Mouse (Mus musculus): ENCODE results near the gene Omg. TPM values are rescaled to one million over a fixed set of nuclear protein-coding genes. Genes with fewer than 3 reads are reported as not detected.

Gene Omg
- 1 to 10 TPM; 8.1 to 9.7 TPM for total RNA-seq (2021)
- long read RNA-seq, experiment 1, transcript Omg-201 (2 exons, 2,228 nt), result major isoform, 6 of 6 reads
- long read RNA-seq, experiment 1, partial matches to known transcripts, result 0 of 6 reads
- long read RNA-seq, experiment 1, other reads (novel, unspliced or antisense), result 0 of 6 reads
- long read RNA-seq, experiment 2, transcript Omg-201 (2 exons, 2,228 nt), result major isoform, 5 of 6 reads
- long read RNA-seq, experiment 2, partial matches to known transcripts, result 0 of 6 reads
- long read RNA-seq, experiment 2, other reads (novel, unspliced or antisense), result 1 of 6 reads

DNA sequence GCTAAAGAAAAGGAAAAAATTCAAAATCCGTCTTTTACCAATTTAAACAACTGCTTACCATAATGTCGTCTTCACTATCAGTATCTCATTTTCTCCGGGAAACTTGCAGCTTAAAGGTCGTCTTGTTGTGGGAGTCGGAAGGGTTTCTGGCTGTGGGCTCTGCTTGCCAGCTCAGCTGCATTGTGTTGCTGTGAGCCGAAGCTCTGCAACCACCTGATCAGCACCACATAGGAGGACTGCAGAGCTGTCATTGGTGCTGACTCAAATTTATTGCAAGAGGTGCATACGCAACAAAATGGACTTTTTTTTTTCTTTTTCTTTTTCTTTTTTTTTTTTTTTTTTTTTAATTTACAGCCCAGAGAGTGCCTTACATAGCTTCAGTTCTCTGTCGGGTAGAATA is at the start of gene Omg:
Omg (minus strand) TSS at position 240 of the 400 bp plus-strand sequence.
- DNase-seq (ENCODE audit: low spot score in 2 of 2), result no peak

DNA sequence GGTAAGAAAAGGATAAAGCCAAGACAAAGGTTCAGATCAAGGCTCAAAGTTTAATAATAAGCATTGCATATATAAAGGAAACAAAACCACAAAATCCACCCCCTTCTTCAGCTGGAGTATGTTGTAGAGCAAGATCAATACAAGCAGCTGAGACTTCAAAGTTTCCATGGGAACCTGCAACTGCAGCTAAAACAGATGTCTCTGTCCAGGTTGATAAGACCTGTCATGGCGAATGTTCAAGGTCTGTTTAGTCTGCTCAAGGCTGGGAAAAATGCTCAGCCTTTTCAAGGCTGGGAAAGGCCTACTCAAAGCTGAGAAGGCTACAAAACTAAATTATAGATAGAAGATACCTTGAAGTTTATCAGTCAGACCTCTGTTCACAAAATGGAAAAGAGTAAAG is 48.7 kb upstream of the Omg start:
- DNase-seq (ENCODE audit: low spot score in 2 of 2), result no peak

DNA sequence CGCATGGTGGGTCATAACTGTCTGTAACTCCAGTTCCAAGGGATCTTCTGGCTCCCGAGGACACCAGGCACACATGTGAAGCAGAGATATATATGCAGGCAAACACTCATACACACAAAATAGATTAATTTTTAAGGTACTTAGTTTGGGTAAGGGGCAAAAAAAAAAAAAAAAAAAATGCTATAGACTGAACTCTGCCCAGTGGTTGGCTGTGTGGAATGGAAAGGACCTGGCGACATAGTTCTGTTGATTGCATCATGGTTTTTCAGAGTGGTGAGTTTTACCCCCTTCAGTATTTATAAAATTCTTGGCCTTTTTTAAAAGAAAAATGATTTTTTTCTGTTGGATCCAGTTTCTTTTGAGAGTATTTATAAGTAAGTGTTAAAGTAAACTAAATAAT is 32.4 kb upstream of the Omg start:
- DNase-seq (ENCODE audit: low spot score in 2 of 2), result no peak

DNA sequence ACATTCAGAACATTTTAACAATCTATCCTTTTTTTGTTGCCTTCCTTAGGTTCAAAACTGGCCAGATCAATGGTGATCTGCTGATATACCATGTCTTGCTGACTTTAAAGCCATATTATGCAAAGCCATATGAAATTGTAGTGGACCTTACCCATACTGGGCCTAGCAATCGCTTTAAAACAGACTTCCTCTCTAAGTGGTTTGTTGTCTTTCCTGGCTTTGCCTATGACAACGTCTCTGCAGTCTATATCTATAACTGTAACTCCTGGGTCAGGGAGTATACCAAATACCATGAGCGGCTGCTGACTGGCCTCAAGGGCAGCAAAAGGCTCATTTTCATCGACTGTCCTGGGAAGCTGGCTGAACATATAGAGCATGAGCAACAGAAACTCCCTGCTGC is 31.7 kb upstream of the Omg start:
- no peak for DNase-seq (ENCODE audit: low spot score in 2 of 2)

DNA sequence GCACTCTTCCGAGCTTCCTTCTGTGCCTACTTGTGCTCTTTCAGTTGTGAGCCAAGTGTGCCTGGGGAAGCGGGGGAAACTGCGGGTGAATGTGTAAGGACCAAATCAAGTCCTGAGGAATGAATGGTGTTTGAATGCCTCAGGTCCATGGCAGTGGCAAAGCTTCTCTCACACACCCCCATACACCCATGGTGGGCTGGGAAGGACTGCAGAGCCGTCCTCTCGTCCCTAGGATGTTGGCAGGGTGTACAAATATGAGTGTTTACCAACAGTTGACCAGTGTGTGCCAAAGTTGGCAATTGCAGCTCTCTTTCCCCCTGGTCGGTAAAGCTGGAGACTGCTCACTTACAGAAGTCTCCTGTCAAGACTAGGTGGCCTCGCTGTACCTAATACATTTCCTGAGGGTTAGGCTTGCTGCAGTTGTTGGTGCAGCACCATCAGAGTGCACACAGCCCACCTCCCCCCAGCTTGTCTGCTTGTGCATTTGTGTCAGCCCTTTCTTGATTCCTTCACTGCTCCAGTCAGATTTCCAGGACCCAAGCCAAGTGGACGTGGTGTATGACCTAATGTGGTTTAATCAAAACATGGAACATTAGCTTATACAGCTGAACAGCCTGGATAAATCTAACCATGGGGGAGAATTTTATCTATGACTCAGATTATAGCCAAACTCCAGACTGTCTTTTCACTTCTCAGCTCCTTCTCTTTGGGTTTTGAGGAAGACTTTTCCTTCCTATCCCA is 30.2 kb upstream of the Omg start:
- no peak for DNase-seq (ENCODE audit: low spot score in 2 of 2)

DNA sequence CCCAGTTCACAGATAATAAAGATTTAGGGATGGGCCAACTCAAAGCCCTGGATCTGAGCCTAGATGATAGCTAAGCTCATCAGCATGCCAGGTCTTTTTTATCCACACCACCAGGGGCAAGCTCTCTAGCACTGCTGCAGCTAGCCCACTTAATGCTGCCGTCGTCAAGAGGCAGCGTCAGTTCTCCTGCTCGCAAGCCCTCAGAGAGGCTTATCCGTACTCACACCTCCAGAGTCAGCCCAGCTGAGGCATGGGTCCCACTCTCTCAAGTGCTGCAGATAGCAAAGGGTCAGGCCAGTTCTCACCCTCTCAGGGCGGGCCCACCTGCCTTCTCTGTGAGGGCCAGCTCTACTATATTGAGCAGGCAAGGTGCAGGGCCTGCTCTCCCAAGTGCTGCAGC is 29.4 kb upstream of the Omg start:
- no peak for DNase-seq (ENCODE audit: low spot score in 2 of 2)

DNA sequence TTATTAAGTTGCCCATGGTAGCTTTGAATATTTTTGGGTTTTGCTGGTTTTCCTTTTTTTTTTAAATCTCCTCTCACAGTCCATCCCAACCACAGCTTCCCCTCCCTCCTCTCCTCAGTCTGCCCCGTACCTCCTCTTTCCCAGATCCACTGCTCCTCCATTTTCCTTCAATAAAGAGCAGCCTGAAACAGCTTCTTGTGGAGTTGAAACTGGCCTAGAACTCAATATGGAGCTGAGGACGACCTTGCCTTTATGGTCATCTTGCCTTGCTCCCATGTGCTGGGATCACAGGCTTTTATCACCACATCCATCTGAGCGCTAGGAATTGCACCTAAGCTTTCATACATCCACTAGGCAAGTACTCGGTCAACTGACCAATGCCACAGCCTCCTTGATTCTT is 27.6 kb upstream of the Omg start:
- DNase-seq (ENCODE audit: low spot score in 2 of 2), result no peak

DNA sequence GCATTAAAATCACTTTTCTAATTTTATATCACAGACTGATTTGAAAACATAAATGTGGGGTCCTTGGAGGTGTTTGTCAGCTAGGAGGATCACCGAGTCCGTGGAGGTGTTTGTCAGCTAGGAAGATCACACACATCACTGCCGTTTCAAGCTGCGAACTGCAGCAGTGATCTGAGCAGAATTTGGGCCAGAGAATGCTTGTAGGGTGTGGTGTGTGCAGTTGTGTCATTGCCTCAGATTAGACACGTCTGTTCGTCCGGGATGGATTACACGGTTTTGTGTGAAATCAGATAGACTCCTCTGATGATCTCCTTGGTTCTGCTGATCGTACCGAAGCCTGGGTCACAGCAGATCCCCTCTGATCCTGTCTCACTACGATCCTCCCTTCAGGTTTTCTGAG is 26.9 kb upstream of the Omg start:
- DNase-seq (ENCODE audit: low spot score in 2 of 2), result no peak

DNA sequence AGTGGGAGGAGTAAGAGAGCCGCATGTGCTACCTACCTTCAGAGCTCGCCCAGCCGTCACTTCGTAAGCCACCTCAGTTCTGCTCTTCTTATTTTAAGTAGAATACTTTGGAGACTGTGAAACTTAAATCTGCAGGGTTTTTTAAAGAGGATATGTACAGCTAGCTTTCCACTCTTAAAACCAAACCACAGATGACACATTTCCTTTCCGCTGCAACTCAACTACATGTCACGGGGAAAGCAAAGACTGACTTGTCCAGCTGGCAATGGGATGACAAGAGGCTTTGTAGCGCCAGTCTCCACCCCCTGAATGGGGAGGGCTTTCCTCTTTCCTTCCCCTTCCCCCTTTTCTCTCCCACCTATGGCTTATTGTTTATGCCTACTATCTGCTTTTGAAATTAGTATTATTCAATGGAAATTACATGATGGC is 26.5 kb upstream of the Omg start, which contains the start of the genes Evi2 and Evi2a:
Evi2 (minus strand) TSS at position 257 of the 429 bp plus-strand sequence.
Evi2a (minus strand) TSS at position 277 of the 429 bp plus-strand sequence.
- DNase-seq (ENCODE audit: low spot score in 2 of 2), result no peak

DNA sequence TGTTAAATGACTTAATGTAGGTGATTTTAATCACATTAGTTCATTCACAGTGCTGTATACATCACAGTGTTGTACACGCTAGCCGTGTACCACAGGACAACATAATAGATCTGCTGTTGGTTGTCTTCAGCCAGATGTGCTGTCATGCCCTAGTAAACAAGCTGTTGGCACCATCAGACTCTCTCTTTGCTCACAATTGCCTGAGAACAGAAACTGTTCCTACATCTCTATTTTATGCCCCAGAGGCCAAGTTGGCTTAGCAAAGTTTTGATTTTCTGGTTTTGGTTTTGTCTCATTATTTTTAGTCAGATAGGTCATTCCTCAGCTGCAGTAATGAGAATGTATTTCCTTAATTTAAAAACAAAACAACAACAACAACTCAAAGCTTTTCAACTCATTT is 25.9 kb upstream of the Omg start:
- DNase-seq (ENCODE audit: low spot score in 2 of 2), result no peak

DNA sequence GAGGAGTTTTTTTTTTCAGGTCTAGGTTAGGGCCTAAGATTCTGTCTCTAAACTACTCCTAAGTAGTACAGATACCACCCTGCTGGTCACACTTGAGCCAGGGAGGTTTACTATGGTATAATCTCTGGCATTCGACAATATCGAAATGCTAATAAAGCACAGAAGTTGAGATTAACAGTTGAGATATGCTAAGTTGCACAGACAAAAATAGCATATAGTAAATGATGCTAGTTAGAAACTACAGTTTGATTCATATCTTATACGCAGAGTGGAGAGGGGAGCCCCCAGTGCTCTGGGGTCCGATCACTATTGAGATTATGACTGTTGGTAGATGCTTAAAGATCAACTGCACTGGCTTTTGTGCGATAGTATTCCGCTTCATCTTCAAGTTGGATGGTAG is 25.3 kb upstream of the Omg start:
- DNase-seq (ENCODE audit: low spot score in 2 of 2), result no peak

DNA sequence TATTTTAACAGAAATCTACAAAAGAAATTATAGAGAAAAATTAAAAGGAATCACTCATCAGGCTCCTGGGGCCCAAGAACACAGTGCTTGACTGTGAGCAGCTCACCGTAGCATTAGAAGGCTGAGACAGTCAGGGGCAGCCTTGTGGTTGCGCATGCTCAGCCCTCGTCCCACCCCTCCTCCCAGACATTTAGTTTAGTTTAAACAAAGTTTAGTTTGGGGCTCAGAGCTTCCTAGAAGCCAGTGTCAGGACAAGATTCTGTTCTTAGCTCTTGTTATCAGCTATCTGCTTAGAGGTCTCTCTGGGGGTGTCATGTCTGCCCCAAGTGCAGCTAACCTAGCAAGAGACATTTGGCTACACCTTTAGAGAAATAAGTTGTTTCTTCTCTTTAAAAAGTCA is 24.7 kb upstream of the Omg start:
- no peak for DNase-seq (ENCODE audit: low spot score in 2 of 2)

DNA sequence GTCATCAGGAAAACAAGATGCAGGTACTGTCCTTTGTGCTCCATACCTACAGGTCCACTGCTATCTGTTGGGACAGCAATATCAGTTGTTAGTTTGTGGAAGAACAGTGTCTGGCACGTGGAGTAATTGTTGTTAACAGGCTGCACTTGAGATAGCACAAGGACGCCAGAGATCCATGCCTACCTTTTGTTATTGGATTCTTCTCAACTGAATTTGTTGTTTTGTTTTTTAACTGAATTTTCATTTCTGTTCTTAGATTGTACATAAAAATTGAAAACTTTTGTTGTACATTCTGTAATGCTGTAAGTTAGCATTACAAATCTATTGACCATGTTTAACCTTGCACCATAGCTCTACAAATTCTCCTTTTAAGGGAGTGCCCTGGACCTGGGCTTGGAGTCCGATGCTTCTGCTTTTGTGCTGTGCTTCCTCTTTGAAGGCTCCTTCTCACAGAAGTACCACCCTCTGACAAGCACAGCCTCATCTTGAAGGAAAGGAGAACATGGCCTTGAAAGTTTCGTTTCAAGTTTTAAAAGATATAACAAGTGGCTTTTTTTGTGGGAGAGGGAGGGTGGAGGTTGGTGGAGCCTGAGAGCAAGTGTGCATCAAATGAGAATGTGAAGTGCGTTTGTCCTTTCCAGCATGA is 24.0 kb upstream of the Omg start:
- no peak for DNase-seq (ENCODE audit: low spot score in 2 of 2)

DNA sequence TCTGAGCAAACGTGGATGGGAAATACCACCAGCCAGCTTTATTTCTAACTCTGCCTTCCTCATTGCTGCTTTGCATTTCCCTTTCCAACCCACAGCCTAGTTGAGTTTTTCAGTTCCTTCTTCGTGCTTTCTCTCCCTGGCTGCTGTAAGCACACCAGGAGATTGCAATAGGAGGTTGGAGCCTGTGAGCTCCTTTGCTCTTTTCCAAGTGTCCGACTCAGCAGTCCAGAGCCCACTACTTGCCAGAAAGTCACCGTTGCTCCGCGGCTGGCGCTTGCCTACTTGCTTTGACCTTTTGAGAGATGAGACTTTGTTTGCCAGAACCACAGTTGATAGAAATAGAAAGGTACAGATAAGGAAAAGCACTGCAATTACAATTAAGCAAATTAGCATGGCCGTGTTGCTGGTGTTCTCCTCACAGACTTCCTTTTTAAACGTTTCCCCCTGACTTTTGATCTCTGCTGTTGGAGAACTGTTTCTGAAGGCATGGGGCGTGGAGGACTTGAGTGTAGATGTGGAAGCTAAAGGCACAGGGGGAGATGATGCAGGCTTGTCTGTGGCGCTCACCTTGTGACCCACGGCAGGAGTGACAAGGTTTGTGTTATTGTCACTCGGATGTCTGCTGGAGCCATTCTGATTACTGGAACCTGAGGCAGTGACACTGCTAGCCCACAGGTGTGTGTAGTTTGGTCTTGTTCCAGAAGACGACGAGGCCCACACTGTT is 23.3 kb upstream of the Omg start:
- no peak for DNase-seq (ENCODE audit: low spot score in 2 of 2)

DNA sequence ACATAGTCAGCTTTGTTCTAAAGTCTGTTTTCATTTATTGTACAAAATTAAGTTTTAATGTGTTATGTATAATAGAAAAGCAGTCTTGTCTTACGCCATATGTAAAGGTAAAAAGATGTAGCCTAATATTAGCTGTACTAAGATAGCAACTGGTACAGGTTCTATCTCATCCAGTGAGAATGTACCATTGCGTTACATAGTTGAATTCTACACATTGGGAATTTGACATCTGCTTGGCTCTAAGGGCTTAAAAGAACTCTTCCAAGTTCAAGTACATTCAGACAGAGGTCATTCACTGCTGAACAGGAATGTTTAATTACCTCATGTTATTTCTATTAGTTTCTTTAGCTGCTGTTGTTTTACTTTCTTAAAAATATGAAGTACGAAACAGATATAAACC is 22.7 kb upstream of the Omg start:
- no peak for DNase-seq (ENCODE audit: low spot score in 2 of 2)

DNA sequence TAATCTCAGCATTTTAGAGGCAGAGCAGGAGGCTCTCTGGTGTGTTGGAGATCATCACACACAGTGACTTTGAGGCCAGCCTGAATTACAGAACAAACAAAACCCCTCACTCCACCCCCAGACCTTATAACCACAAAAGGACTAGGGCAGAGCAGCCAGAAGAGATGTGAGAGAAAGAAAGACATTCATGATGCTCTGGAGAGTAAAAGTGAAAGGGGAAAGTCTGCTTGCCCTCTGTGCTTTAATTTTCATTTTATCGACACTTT is 20.4 kb upstream of the Omg start:
- DNase-seq (ENCODE audit: low spot score in 2 of 2), result no peak

DNA sequence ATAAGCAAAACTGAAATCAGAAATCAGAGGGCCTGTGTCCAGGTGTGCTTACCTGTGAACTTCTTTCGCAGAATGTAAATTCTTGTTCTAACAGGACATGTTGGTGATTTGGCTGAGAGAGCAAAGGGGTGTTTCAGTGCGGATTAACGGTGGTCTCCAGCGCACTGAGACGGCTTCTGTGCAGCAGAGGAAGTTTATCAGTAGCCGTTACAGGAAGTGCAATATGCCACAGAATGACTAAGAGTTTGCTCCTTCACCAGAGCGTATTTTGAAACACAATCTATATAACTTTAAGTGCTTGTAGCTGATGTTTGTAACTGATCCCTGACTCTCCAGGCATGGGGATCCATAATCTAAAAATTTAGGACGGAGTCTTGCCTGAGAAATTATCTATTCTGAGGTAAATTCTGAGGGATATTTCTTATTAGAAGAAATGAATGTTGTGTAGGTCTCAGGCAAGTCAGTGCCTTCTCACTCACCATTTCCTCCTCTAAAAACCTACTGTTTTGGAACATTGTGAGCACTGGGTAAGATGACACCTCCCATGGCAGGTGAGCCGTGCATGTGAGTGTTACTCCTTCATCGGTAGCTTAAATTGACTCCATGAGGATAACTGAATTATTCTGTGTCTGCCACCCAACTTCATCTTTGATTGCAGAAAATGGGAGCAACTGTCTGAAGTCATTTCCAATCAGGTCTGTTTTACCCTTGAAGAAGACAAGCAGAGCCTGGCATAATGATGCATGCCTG is 19.9 kb upstream of the Omg start, which contains the start of gene Evi2b:
Evi2b (minus strand) TSS at position 203 of the 750 bp plus-strand sequence.
- no peak for DNase-seq (ENCODE audit: low spot score in 2 of 2)

DNA sequence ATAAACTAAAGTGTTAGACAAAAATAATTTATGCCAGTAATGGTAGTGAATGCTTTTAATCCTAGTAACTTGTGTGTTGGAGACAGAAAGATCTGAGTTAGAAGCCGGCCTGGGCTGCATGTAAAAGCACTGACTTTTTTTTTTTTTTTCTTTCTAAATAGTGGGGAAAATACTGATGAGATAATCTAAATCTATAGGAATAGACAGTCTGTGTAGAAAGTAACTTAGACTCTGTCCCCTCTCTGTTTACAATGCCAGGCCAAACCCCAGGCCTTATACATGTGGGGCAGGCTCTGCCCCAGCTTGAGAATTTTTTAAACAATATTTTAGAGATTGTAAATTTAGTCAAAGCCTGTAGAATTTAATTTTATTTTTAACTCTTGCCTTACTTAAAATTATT is 19.1 kb upstream of the Omg start:
- no peak for DNase-seq (ENCODE audit: low spot score in 2 of 2)

DNA sequence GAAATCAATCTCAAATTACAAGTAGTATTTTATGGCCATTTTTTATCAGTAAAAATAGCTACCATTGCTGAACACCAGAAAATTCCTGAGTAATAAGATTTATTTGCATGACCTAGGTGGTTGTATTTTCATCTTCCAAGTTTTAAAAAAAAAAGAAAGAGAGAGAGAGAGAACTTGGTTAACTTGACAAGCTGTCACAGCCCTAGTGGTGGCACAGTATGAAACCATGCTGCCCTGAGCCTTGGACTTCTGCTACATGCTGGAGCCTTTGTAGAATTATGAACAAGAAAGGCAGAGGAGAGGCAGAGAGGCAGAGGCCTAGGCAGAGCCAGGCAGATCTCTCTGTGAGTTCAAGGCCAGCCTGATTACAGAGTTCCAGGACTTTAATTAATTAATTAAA is 18.0 kb upstream of the Omg start:
- no peak for DNase-seq (ENCODE audit: low spot score in 2 of 2)

DNA sequence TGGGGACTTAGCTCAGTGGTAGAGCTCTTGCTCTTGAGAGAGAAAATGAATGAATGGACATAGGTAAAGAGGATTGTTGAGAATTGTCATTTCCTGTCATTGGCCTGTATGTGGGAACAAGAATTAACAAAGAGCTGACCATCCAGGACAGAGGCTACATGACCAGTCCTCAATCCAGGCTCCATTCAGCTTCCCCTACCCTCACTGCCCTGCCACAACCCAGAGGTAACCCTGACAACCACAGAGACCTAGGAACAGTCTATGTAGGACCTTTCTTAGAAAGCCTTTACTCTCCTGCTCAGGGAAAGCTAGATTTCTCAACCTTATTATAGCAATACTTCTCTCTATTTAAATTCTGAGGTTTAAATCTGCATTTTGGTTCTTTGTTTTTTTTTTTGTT is 16.9 kb upstream of the Omg start:
- no peak for DNase-seq (ENCODE audit: low spot score in 2 of 2)

DNA sequence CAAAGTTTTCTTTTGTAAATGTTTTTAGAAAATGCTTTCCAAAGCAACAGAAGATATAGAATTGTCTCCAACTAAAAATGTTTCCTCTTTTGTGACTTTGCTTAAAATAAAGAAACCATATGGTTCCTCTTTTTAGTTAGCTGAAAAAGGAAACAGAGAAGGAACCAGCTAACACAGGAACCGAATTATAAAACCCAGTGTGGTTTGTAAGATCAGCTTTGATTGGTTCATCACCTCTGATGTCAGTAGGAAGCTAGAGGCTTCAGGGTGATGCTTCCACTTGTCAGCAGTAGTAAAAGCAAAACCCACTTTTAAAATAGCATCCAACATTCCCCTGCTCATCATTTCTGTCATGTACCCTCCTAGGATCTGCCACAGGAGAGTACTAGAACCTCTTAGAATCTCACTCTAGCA is 16.0 kb upstream of the Omg start:
- no peak for DNase-seq (ENCODE audit: low spot score in 2 of 2)

Measured in adrenal gland, postnatal 4 days (tissue).